Mouse (Mus musculus) cerebellum, postnatal 36 days (tissue): ENCODE measurements around the gene Gm13723.

Source experiments
- DNase-seq, 2 experiments: peaks; one replicate each; pipeline ENCODE4 v3.0.0; 2021 to 2022; ENCODE audit warnings: mixed read lengths in 2 of 2

The Gm13723 gene

DNA sequence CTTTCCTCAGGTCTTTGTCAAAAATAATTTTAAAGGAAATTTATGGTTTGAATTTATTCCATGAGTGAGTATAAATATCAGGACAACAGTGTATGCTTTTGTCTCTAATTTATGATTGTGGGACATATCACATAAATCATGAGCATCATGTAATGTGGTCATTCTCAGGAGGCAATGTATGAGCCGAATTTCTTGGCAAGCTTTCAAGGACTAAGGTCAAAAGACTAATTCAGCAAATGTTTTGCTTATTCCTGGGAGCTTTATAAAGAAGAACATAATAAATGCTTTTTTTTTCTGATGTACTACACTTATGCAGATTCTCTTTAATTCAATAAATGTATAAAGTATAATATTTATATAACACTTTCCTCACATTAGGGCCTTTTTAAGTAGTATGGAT is at the start of gene Gm13723:
Gene Gm13723 (minus strand): TSS at position 101 of the 400 bp plus-strand sequence.
- no peak for DNase-seq

GRCm38 (mm10) chr2:86905647-86906046 is 31.0 kb upstream of the Gm13723 start:
- DNase-seq = no peak

GRCm38 (mm10) chr2:86892116-86892515 is 17.5 kb upstream of the Gm13723 start, which contains the start of gene Olfr1097:
Olfr1097 (minus strand) TSS chr2:86892216.
- no peak for DNase-seq

DNA sequence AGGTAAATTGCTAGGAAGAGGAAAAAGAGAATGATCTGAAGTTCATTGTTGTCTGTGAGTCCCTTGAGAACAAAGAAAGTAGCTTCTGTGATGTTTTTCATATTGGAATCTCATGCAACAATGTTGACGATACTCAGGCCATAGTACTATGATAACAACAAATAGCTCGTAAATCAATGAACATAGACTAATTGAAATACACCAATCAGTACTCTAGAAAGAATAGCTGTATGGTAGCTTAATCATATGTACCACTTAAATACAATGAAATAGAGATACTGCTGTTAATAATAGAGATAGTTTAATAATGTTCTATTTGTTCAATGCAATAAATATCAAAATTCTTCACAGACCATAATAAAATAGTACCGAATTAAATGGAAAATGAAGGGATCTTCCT is 23.0 kb downstream of the Gm13723 start, which contains the start of gene Olfr1095:
Gene Olfr1095 (minus strand): TSS at position 101 of the 400 bp plus-strand sequence.
- DNase-seq = no peak

DNA sequence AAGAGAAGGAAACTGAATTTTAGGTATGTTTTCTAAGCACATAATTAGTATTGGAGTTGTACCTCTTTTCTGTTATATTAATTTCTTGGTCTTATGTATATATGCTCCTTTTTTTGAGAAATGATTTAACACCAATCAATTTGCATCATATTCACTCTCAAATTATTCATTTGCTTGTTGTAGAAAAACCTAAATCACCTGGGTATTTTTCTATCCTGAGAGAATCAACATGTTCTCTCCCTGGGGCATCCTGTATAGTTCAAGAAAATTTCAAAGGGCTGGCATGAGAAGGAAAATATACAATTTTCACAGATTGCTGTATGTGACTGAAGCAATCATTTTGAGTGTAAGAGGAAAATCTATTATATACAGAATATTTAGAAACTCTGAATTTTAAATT is 50.2 kb downstream of the Gm13723 start, which contains the start of gene Olfr1094:
Gene Olfr1094 (plus strand): TSS at position 301 of the 400 bp plus-strand sequence.
- DNase-seq = no peak
